Comparison of ENCODE assay signal across 18 mouse cellular contexts in genomic region chr15:3437381-3437780, GRCm38 (mm10).
DNase-seq lines count a peak whose midpoint lies in the region; ATAC-seq and TF ChIP-seq lines count a peak whose summit lies in the region.
"Had no signal": no experiment of that assay in that cellular context is flagged by ENCODE, and none has a peak within 500 bp of the region (broad histone marks: within the 10 kb centered on the region; RNA-seq: fewer than 3 reads in every experiment).

No protein-coding gene starts in this region.

- peaks cover 2% of the 10 kb centered on the region for H3K79me2 ChIP-seq in heart, adult 2 months (replicated peaks; ENCODE audit: control insufficient read depth, insufficient read depth, low read length)
- H3K79me2 ChIP-seq in liver, adult 2 months (ENCODE audit: control insufficient read depth, insufficient read depth, low read length): peaks cover 10% of the 10 kb centered on the region

- no peak for TF ChIP-seq POLR2A in heart, adult 2 months (IDR thresholded peaks at IDR 0.05; ENCODE audit: insufficient read depth, low read depth, low read length)
- TF ChIP-seq POLR2A in liver, adult 2 months (IDR thresholded peaks at IDR 0.05; ENCODE audit: extremely low read depth, insufficient read depth, low read length): no peak

- peak overlapping the region; percentile 82 for H3K27ac ChIP-seq in heart, adult 2 months
- H3K27ac ChIP-seq in heart, embryonic 10.5 days: no peak overlapping the region; the same call in 1 of the 2 replicates
- H3K27ac ChIP-seq in liver, adult 2 months (replicated peaks; ENCODE audit: insufficient read depth, low read depth, low read length): 0 out of 2 replicates have a peak overlapping the region, but pooled peaks have one; percentile 16
- no peak overlapping the region for H3K27ac ChIP-seq in liver, embryonic 11.5 days (ENCODE audit: low read depth, low read length)
- H3K27ac ChIP-seq in hindbrain, embryonic 10.5 days: no peak overlapping the region
- H3K27ac ChIP-seq: embryonic facial prominence, embryonic 12.5 days; forebrain, embryonic 13.5 days; limb, embryonic 13.5 days; liver, embryonic 15.5 days had no signal

- TF ChIP-seq CTCF in heart, adult 2 months (IDR thresholded peaks at IDR 0.05): no peak
- no peak for TF ChIP-seq CTCF in liver, adult 2 months (IDR thresholded peaks at IDR 0.05; ENCODE audit: low read depth, low read length)

- ATAC-seq in liver, embryonic 11.5 days (replicated peaks; ENCODE audit: low FRiP score): no peak
- ATAC-seq: forebrain, embryonic 13.5 days had no signal

- intact Hi-C loops in heart, adult 2 months (cut with DNase I): loop anchor here (5.0 to 10.0 kb wide), 2 partner anchors 80 to 213 kb away; no protein-coding TSS in a partner anchor
- intact Hi-C loops in heart, postnatal 10 days (cut with DNase I): loop anchor here (2.0 to 10.0 kb wide), 3 partner anchors 81 to 545 kb away; no protein-coding TSS in a partner anchor

- WGBS in heart, adult 2 months: 37% methylated on average over 3 of the region's 3 CpGs
- 38% methylated on average over 3 of the region's 3 CpGs for WGBS in heart, embryonic 10.5 days
- 21% methylated on average over 3 of the region's 3 CpGs for WGBS in liver, adult 2 months
- WGBS in liver, embryonic 11.5 days: 72% methylated on average over 3 of the region's 3 CpGs
- 73% methylated on average over 3 of the region's 3 CpGs for WGBS in hindbrain, embryonic 10.5 days

- no peaks in the 10 kb centered on the region for H3K27me3 ChIP-seq in heart, adult 2 months (ENCODE audit: control insufficient read depth, insufficient read depth, low read length)
- no peaks in the 10 kb centered on the region for H3K27me3 ChIP-seq in heart, embryonic 10.5 days (ENCODE audit: insufficient read depth, poor library complexity, severe bottlenecking)
- no peaks in the 10 kb centered on the region for H3K27me3 ChIP-seq in liver, adult 2 months (ENCODE audit: control insufficient read depth, insufficient read depth, low read length)
- H3K27me3 ChIP-seq in liver, embryonic 11.5 days (replicated peaks; ENCODE audit: control insufficient read depth, insufficient read depth, low read length): no peaks in the 10 kb centered on the region
- no peaks in the 10 kb centered on the region for H3K27me3 ChIP-seq in hindbrain, embryonic 10.5 days (ENCODE audit: insufficient read depth, poor library complexity, severe bottlenecking)
- H3K27me3 ChIP-seq: embryonic facial prominence, embryonic 12.5 days; forebrain, embryonic 13.5 days; limb, embryonic 13.5 days; liver, embryonic 15.5 days had no signal

- 0 out of 2 replicates have a peak, but pooled peaks have one; percentile 26 for TF ChIP-seq EP300 in heart, adult 2 months (IDR thresholded peaks at IDR 0.05; ENCODE audit: insufficient read depth, low read depth, low read length)

- no peak overlapping the region for H3K4me2 ChIP-seq in liver, embryonic 11.5 days
- H3K4me2 ChIP-seq: embryonic facial prominence, embryonic 12.5 days; forebrain, embryonic 13.5 days; limb, embryonic 13.5 days; liver, embryonic 15.5 days; midbrain, embryonic 11.5 days had no signal

- H3K4me3 ChIP-seq in heart, adult 2 months: no peak overlapping the region
- H3K4me3 ChIP-seq in heart, embryonic 10.5 days: no peak overlapping the region
- no peak overlapping the region for H3K4me3 ChIP-seq in liver, adult 2 months (ENCODE audit: insufficient read depth, low read depth, low read length)
- no peak overlapping the region for H3K4me3 ChIP-seq in liver, embryonic 11.5 days (ENCODE audit: low read depth, low read length)
- no peak overlapping the region for H3K4me3 ChIP-seq in hindbrain, embryonic 10.5 days
- H3K4me3 ChIP-seq: embryonic facial prominence, embryonic 12.5 days; erythroblast, embryonic 14.5 days; forebrain, embryonic 13.5 days; limb, embryonic 13.5 days; liver, embryonic 15.5 days had no signal

- H3K4me1 ChIP-seq in heart, adult 2 months (ENCODE audit: control insufficient read depth, insufficient read depth, low read length): peaks cover 22% of the 10 kb centered on the region
- H3K4me1 ChIP-seq in heart, embryonic 10.5 days: peaks cover 39% of the 10 kb centered on the region
- peaks cover 15% of the 10 kb centered on the region for H3K4me1 ChIP-seq in liver, adult 2 months (ENCODE audit: control insufficient read depth, insufficient read depth, low read length)
- H3K4me1 ChIP-seq in liver, embryonic 11.5 days (replicated peaks; ENCODE audit: control insufficient read depth, insufficient read depth, low read length): no peaks in the 10 kb centered on the region
- no peaks in the 10 kb centered on the region for H3K4me1 ChIP-seq in hindbrain, embryonic 10.5 days (replicated peaks)
- H3K4me1 ChIP-seq: forebrain, embryonic 13.5 days; liver, embryonic 15.5 days had no signal

- peak overlapping the region; percentile 31; the same call in 1 of the 2 replicates for H3K9ac ChIP-seq in heart, adult 2 months (ENCODE audit: low read depth, low read length)
- no peak overlapping the region for H3K9ac ChIP-seq in liver, adult 2 months (ENCODE audit: low read depth, low read length)
- no peak overlapping the region for H3K9ac ChIP-seq in liver, embryonic 11.5 days (ENCODE audit: low read depth, low read length)
- H3K9ac ChIP-seq: embryonic facial prominence, embryonic 12.5 days; forebrain, embryonic 13.5 days; limb, embryonic 13.5 days; liver, embryonic 15.5 days had no signal

- peaks cover 42% of the 10 kb centered on the region for H3K36me3 ChIP-seq in heart, adult 2 months (ENCODE audit: control insufficient read depth, insufficient read depth, low read length)
- no peaks in the 10 kb centered on the region for H3K36me3 ChIP-seq in heart, embryonic 10.5 days
- peaks cover 28% of the 10 kb centered on the region for H3K36me3 ChIP-seq in liver, adult 2 months (ENCODE audit: control insufficient read depth, insufficient read depth, low read length)
- peaks cover 2% of the 10 kb centered on the region; the same call in 1 of the 2 replicates for H3K36me3 ChIP-seq in liver, embryonic 11.5 days (ENCODE audit: control insufficient read depth, insufficient read depth, low read length)
- H3K36me3 ChIP-seq in hindbrain, embryonic 10.5 days: no peaks in the 10 kb centered on the region
- H3K36me3 ChIP-seq: embryonic facial prominence, embryonic 12.5 days; limb, embryonic 13.5 days; liver, embryonic 15.5 days had no signal

- H3K9me3 ChIP-seq in heart, embryonic 10.5 days: no peaks in the 10 kb centered on the region
- no peaks in the 10 kb centered on the region for H3K9me3 ChIP-seq in liver, embryonic 11.5 days (ENCODE audit: control insufficient read depth, low read length)
- H3K9me3 ChIP-seq in hindbrain, embryonic 10.5 days: no peaks in the 10 kb centered on the region
- H3K9me3 ChIP-seq: embryonic facial prominence, embryonic 12.5 days; forebrain, embryonic 13.5 days; limb, embryonic 13.5 days; liver, embryonic 15.5 days had no signal

- DNase-seq in heart, adult 2 months: peak in 1 of 2 experiments; percentile 51
- no peak for DNase-seq in heart, embryonic 10.5 days (ENCODE audit: low spot score)
- DNase-seq in liver, adult 2 months (ENCODE audit: extremely low read depth, low read depth, low spot score): peak; percentile 78
- DNase-seq in liver, embryonic 11.5 days (ENCODE audit: low spot score): no peak
- DNase-seq in heart, postnatal 10 days: peak; percentile 68 to 72
- DNase-seq in urinary bladder, postnatal 10 days (ENCODE audit: low spot score): no peak
- DNase-seq in hindbrain, embryonic 10.5 days (ENCODE audit: low spot score): no peak
- DNase-seq: adrenal gland, adult 2 months; cerebellum, adult 11 months; cerebellum, postnatal 10 days; gastrocnemius, postnatal 14 days; right cerebral cortex, adult 18-20 months had no signal

Comparison
In these comparisons a context has a peak if more than half of its experiments do, and no peak if none do; other contexts are left out.
1. DNase-seq: peak in liver, adult 2 months (single experiment) and heart, postnatal 10 days (2 of 2); none in heart, embryonic 10.5 days (single experiment), liver, embryonic 11.5 days (single experiment), urinary bladder, postnatal 10 days (single experiment) and hindbrain, embryonic 10.5 days (single experiment).
2. H3K27ac ChIP-seq: peak in heart, adult 2 months (single experiment) and liver, adult 2 months (single experiment); none in heart, embryonic 10.5 days (single experiment), liver, embryonic 11.5 days (single experiment) and hindbrain, embryonic 10.5 days (single experiment).